28 mouse cellular contexts compared by ENCODE assay signal in genomic region chr7:106580424-106580823, GRCm38 (mm10).
"Had no signal": no experiment of that assay in that cellular context is flagged by ENCODE, and none has a peak within 500 bp of the region (broad histone marks: within the 10 kb centered on the region; RNA-seq: fewer than 3 reads in every experiment).

No protein-coding gene starts in this region.

- H3K4me3 ChIP-seq: embryonic facial prominence, embryonic 10.5 days; embryonic facial prominence, embryonic 12.5 days; embryonic facial prominence, embryonic 13.5 days; embryonic facial prominence, embryonic 15.5 days; erythroblast, embryonic 14.5 days; forebrain, embryonic 10.5 days; forebrain, embryonic 12.5 days; forebrain, embryonic 13.5 days; forebrain, embryonic 15.5 days; gastrocnemius, adult 2 months had no signal

- H3K27ac ChIP-seq: embryonic facial prominence, embryonic 10.5 days; embryonic facial prominence, embryonic 12.5 days; embryonic facial prominence, embryonic 13.5 days; embryonic facial prominence, embryonic 15.5 days; forebrain, embryonic 10.5 days; forebrain, embryonic 12.5 days; forebrain, embryonic 13.5 days; forebrain, embryonic 15.5 days; gastrocnemius, adult 2 months had no signal

- DNase-seq: cerebellum, adult 18-20 months; cerebellum, adult 2 months; cerebellum, adult 8-10 months; cerebellum, adult 9-10 months; cerebellum, adult 9-11 months; cerebellum, postnatal 10 days; cerebellum, postnatal 14 days; cerebellum, postnatal 25 days; cerebellum, postnatal 36 days; embryo, embryonic 11 days; forebrain, postnatal 0 days; gastrocnemius, adult 2 months; gastrocnemius, postnatal 10 days; gastrocnemius, postnatal 14 days; gastrocnemius, postnatal 25 days; gastrocnemius, postnatal 36 days; heart, adult 11 months had no signal

- ATAC-seq: forebrain, embryonic 13.5 days; forebrain, embryonic 14.5 days; forebrain, embryonic 15.5 days; forebrain, embryonic 16.5 days; forebrain, postnatal 0 days had no signal

- H3K4me2 ChIP-seq: embryonic facial prominence, embryonic 12.5 days; embryonic facial prominence, embryonic 13.5 days; embryonic facial prominence, embryonic 15.5 days; forebrain, embryonic 12.5 days; forebrain, embryonic 13.5 days; forebrain, embryonic 15.5 days had no signal

- H3K4me1 ChIP-seq: embryonic facial prominence, embryonic 10.5 days; embryonic facial prominence, embryonic 12.5 days; embryonic facial prominence, embryonic 13.5 days; embryonic facial prominence, embryonic 15.5 days; forebrain, embryonic 10.5 days; forebrain, embryonic 12.5 days; forebrain, embryonic 13.5 days; forebrain, embryonic 15.5 days had no signal

- H3K9ac ChIP-seq: embryonic facial prominence, embryonic 12.5 days; embryonic facial prominence, embryonic 13.5 days; embryonic facial prominence, embryonic 15.5 days; forebrain, embryonic 12.5 days; forebrain, embryonic 13.5 days; forebrain, embryonic 15.5 days; forebrain, postnatal 0 days had no signal

- H3K9me3 ChIP-seq: embryonic facial prominence, embryonic 12.5 days; embryonic facial prominence, embryonic 13.5 days; embryonic facial prominence, embryonic 15.5 days; forebrain, embryonic 10.5 days; forebrain, embryonic 13.5 days; forebrain, embryonic 15.5 days had no signal

- H3K36me3 ChIP-seq: embryonic facial prominence, embryonic 10.5 days; embryonic facial prominence, embryonic 12.5 days; embryonic facial prominence, embryonic 13.5 days; embryonic facial prominence, embryonic 15.5 days; forebrain, embryonic 10.5 days; forebrain, embryonic 12.5 days; forebrain, embryonic 15.5 days had no signal

- H3K27me3 ChIP-seq: embryonic facial prominence, embryonic 12.5 days; embryonic facial prominence, embryonic 13.5 days; embryonic facial prominence, embryonic 15.5 days; forebrain, embryonic 12.5 days; forebrain, embryonic 13.5 days; forebrain, embryonic 15.5 days had no signal
